Mouse (Mus musculus) liver, embryonic 14.5 days (tissue): ENCODE measurements around the gene Fig4. TPM values are rescaled to one million over a fixed set of nuclear protein-coding genes. Genes with fewer than 3 reads are reported as not detected.

Experiments
- ATAC-seq: fragments of 200-750 bp; cut with Nextera tagmentation; 2 replicates; pipeline ENCODE4 v1.8.0; 2017; ENCODE audit warnings: moderate number of reproducible peaks, mild to moderate bottlenecking, moderate library complexity; ENCODE audit not compliant: insufficient read depth
- DNase-seq, 3 experiments: peaks; one replicate each; pipeline ENCODE4 v3.0.0-alpha.2; 2012 to 2013; ENCODE audit warnings: low read depth in 3 of 3, low spot score in 3 of 3
- H3K27ac ChIP-seq: fragments of 300-500 bp; sonication (generic); 2 replicates; pipeline ENCODE4 v1.5.1; 2014; ENCODE audit warnings: moderate library complexity, mild to moderate bottlenecking, control low read depth, inconsistent platforms
- H3K27me3 ChIP-seq: fragments of 300-500 bp; sonication (generic); 2 replicates; pipeline ENCODE4 v1.6.1; 2014; ENCODE audit warnings: mild to moderate bottlenecking, low read length, moderate library complexity; ENCODE audit not compliant: control insufficient read depth, insufficient read depth
- H3K36me3 ChIP-seq: fragments of 300-500 bp; sonication (generic); replicated peaks from 2 replicates; pipeline ENCODE4 v1.6.1; 2014; ENCODE audit warnings: low read depth; ENCODE audit not compliant: control insufficient read depth, insufficient read depth
- H3K4me1 ChIP-seq, 2 experiments: fragments of 200-500 bp in 1 of 2; fragments of 300-500 bp in 1 of 2; sonication (generic) in 1 of 2; replicated peaks; 2 replicates each; pipeline ENCODE4 v1.6.1; 2012 to 2014; ENCODE audit warnings: antibody characterized with exemption in 1 of 2, inconsistent platforms in 1 of 2, low read length in 1 of 2; ENCODE audit not compliant: control insufficient read depth in 2 of 2, insufficient read depth in 2 of 2
- H3K4me2 ChIP-seq: fragments of 300-500 bp; sonication (generic); 2 replicates; pipeline ENCODE4 v1.6.1; 2014; ENCODE audit warnings: low read depth, mild to moderate bottlenecking, control low read depth, moderate library complexity
- H3K4me3 ChIP-seq, 2 experiments: fragments of 200-500 bp in 1 of 2; fragments of 300-500 bp in 1 of 2; sonication (generic) in 1 of 2; 2 replicates each; pipeline ENCODE4 v1.5.1; 2012 to 2014; ENCODE audit warnings: low read depth in 2 of 2, low read length in 2 of 2, mild to moderate bottlenecking in 2 of 2, control low read depth in 1 of 2, inconsistent platforms in 1 of 2, moderate library complexity in 1 of 2; ENCODE audit not compliant: insufficient read depth in 1 of 2
- H3K9ac ChIP-seq: fragments of 300-500 bp; sonication (generic); replicated peaks from 2 replicates; pipeline ENCODE4 v1.6.1; 2014; ENCODE audit warnings: mild to moderate bottlenecking, control low read depth, moderate library complexity
- H3K9me3 ChIP-seq: fragments of 300-500 bp; sonication (generic); 2 replicates; pipeline ENCODE4 v1.6.1; 2016; ENCODE audit warnings: low read length, mixed read lengths; ENCODE audit not compliant: control insufficient read depth
- CTCF ChIP-seq: IDR thresholded peaks from 2 replicates; pipeline ENCODE4 v1.5.1; 2016; ENCODE audit warnings: antibody characterized with exemption, low read depth, control low read depth
- EP300 ChIP-seq: IDR thresholded peaks from 2 replicates; pipeline ENCODE4 v1.6.1; 2016; ENCODE audit warnings: antibody characterized with exemption, low read depth
- WGBS: fragments of 180-500 bp; shearing (Covaris S2); extraction: QIAGEN DNeasy Blood & Tissue Kit; methylation state at CpG from one replicate; pipeline ENCODE4 v1.1.7; 2014; ENCODE audit not compliant: insufficient replicate concordance; 5-methylcytosine and 5-hydroxymethylcytosine counted together
- polyA plus RNA-seq, 2 experiments: library from polyadenylated mRNA; depleted of rRNA in 1 of 2; stranded (reverse) in 1 of 2; unstranded in 1 of 2; fragments of >200 nt; fragmentation: Nextera tagmentation in 1 of 2; extraction: Ambion mirVana in 1 of 2; gene quantifications; 2 replicates each; pipeline versions ENCODE4 v1.2.1 to v1.2.3; 2012 to 2014

Fig4 gene
- polyA plus RNA-seq (2012; rRNA removed) (4.0 and 4.3 TPM in 2 replicates), polyA plus RNA-seq (2014; fragmentation: Nextera tagmentation; extraction: Ambion mirVana) (9.3 and 11.2 TPM in 2 replicates)

DNA sequence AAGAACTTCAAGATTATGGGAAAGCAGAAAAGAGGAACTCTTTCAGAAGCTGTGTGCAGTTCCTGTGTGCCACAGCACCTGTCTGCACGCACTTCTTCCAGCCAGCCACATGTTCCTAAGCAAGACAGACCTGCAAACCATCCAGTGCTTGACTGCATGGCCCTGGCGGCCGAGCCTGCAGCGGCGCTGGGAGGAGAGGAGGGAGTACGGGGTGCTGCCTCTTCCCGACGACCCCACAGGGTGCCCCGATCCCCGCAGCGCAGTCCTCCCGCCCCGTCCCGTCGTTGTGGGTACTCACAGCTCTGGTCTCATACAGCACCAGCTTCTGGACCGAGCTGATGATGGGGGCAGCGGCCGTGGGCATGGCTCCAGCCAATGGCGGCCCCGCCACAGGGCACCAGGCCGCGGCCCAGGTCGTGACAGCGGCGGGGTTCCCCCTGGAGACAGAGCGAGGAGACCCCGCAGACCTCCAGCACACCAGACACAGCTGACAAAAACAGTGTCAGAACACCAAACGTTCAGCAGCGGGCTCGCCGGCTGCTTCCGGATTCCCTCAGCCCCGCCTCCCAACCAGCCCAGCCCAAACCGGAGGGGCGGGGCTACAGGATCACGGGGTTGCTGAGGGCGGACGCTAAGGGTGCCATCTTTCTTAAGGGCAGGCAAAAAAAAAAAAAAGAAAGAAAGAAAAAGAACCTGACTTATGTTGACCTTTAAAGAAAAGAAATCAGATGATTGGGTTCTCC, at the start of gene Fig4:
Gene Fig4 (minus strand): TSS at position 572 of the 743 bp plus-strand sequence.
- H3K27ac ChIP-seq = peak within 1 kb of the TSS; percentile 43
- H3K4me3 ChIP-seq = peak within 1 kb of the TSS; percentile 73 to 84
- H3K9ac ChIP-seq = peak within 1 kb of the TSS; percentile 85
- DNase-seq = peak; percentile 84 to 86 (median 85)
- no peaks in the 10 kb centered on the region for H3K9me3 ChIP-seq
- H3K36me3 ChIP-seq = no peaks in the 10 kb centered on the region
- ATAC-seq = peak; percentile 92
- TF ChIP-seq EP300 (no peak), CTCF (peak; percentile 42)
- peaks cover 4 to 11% of the 10 kb centered on the region in 2 experiments; a peak in 3 of 4 replicates for H3K4me1 ChIP-seq
- 0% methylated on average over 38 of the region's 38 CpGs for WGBS
- no peaks in the 10 kb centered on the region for H3K27me3 ChIP-seq
- H3K4me2 ChIP-seq = peak within 1 kb of the TSS; percentile 85

- Histone ChIP-seq H3K4me2 (no peak overlapping the region), H3K36me3 (no peaks in the 10 kb centered on the region), H3K9ac (no peak overlapping the region), H3K27me3 (no peaks in the 10 kb centered on the region), H3K4me3 (no peak overlapping the region), H3K9me3 (no peaks in the 10 kb centered on the region), H3K4me1 (no peaks in the 10 kb centered on the region), H3K27ac (no peak overlapping the region)
- no peak for DNase-seq
- WGBS = 67% methylated on average over 7 of the region's 7 CpGs
- ATAC-seq = no peak
- no peak for TF ChIP-seq CTCF
- TF ChIP-seq EP300 = no peak
These were observed 38.3 kb upstream of the Fig4 start for GRCm38 (mm10) chr10:41341346-41341745.

GRCm38 (mm10) chr10:41332533-41333043, 29.5 kb upstream of the Fig4 start:
- Histone ChIP-seq H3K27me3 (no peaks in the 10 kb centered on the region), H3K4me1 (no peaks in the 10 kb centered on the region), H3K9me3 (no peaks in the 10 kb centered on the region), H3K4me3 (no peak overlapping the region), H3K36me3 (no peaks in the 10 kb centered on the region), H3K9ac (no peak overlapping the region), H3K27ac (no peak overlapping the region), H3K4me2 (no peak overlapping the region)
- ATAC-seq (no peak), DNase-seq (no peak)
- 48% methylated on average over 2 of the region's 2 CpGs for WGBS
- no peak for TF ChIP-seq CTCF
- TF ChIP-seq EP300 = no peak

- no peak for TF ChIP-seq CTCF
- TF ChIP-seq EP300 = no peak
- Histone ChIP-seq H3K27me3 (no peaks in the 10 kb centered on the region), H3K27ac (no peak overlapping the region), H3K36me3 (no peaks in the 10 kb centered on the region), H3K4me2 (no peak overlapping the region), H3K4me3 (no peak overlapping the region), H3K9me3 (no peaks in the 10 kb centered on the region), H3K9ac (no peak overlapping the region), H3K4me1 (no peaks in the 10 kb centered on the region)
- ATAC-seq (no peak), DNase-seq (no peak)
- WGBS = 55% methylated on average over 3 of the region's 3 CpGs
These were observed 12.8 kb upstream of the Fig4 start for GRCm38 (mm10) chr10:41315866-41316265.

- no peak overlapping the region for H3K4me2 ChIP-seq
- no peak overlapping the region for H3K27ac ChIP-seq
- no peak overlapping the region for H3K4me3 ChIP-seq
- WGBS = 71% methylated on average over 4 of the region's 4 CpGs
- ATAC-seq (no peak), DNase-seq (no peak)
- TF ChIP-seq EP300 (no peak), CTCF (no peak)
- no peaks in the 10 kb centered on the region for H3K9me3 ChIP-seq
- H3K9ac ChIP-seq = no peak overlapping the region
- H3K36me3 ChIP-seq = no peaks in the 10 kb centered on the region
- H3K4me1 ChIP-seq = peaks cover 0 to 3% of the 10 kb centered on the region in 2 experiments; a peak in 1 of 4 replicates
- no peaks in the 10 kb centered on the region for H3K27me3 ChIP-seq
These were observed 5.1 kb upstream of the Fig4 start for GRCm38 (mm10) chr10:41308205-41308604.
